Mouse (Mus musculus) cortical plate, adult 2 months (tissue): Measurements from ENCODE around the gene Fam167b. TPM values are rescaled to one million over a fixed set of nuclear protein-coding genes. Genes with fewer than 3 reads are reported as not detected.

Experiments
- H3K27ac ChIP-seq: fragments of 200-500 bp; 2 replicates; pipeline ENCODE4 v1.5.1; 2012; ENCODE audit warnings: low read length, control low read depth, inconsistent platforms; ENCODE audit not compliant: insufficient read depth
- H3K4me1 ChIP-seq: fragments of 200-500 bp; 2 replicates; pipeline ENCODE4 v1.6.1; 2011; ENCODE audit warnings: low read length; ENCODE audit not compliant: control insufficient read depth, insufficient read depth
- H3K4me3 ChIP-seq: fragments of 200-500 bp; 2 replicates; pipeline ENCODE4 v1.5.1; 2011; ENCODE audit warnings: mild to moderate bottlenecking, low read length, control low read depth; ENCODE audit not compliant: insufficient read depth
- CTCF ChIP-seq: fragments of 200-500 bp; IDR thresholded peaks from 2 replicates; pipeline ENCODE4 v1.5.1; 2011; ENCODE audit warnings: mild to moderate bottlenecking, control low read depth, low read length; ENCODE audit not compliant: insufficient read depth; ENCODE audit errors: extremely low read depth
- POLR2A ChIP-seq: fragments of 200-500 bp; IDR thresholded peaks from 2 replicates; pipeline ENCODE4 v1.6.1; 2011; ENCODE audit warnings: mild to moderate bottlenecking, low read length, control low read depth; ENCODE audit not compliant: insufficient read depth; ENCODE audit errors: extremely low read depth
- polyA plus RNA-seq: library from polyadenylated mRNA; depleted of rRNA; stranded (reverse); fragments of >200 nt; gene quantifications from 2 replicates; pipeline ENCODE4 v1.2.3, GENCODE M21; 2012

Fam167b gene
- polyA plus RNA-seq, 1 experiment: 1.2 TPM

- TF ChIP-seq CTCF (no peak), POLR2A (no peak)
- peak overlapping the region; percentile 15 for H3K4me3 ChIP-seq
- H3K4me1 ChIP-seq: peaks cover 14% of the 10 kb centered on the region
- peak overlapping the region; percentile 16; the same call in 1 of the 2 replicates for H3K27ac ChIP-seq
Measured at GRCm38 (mm10) chr4:129620419-129621282, 42.3 kb upstream of the Fam167b start.

- H3K4me1 ChIP-seq: peaks cover 8% of the 10 kb centered on the region
- peak within 1 kb of the TSS; percentile 76 for H3K27ac ChIP-seq
- peak; percentile 99 for TF ChIP-seq POLR2A
- no peak for TF ChIP-seq CTCF
- H3K4me3 ChIP-seq: peak within 1 kb of the TSS; percentile 62
Measured at GRCm38 (mm10) chr4:129618786-129619691, 40.7 kb upstream of the Fam167b start, which contains the start of gene Iqcc. Iqcc (minus strand) TSS chr4:129619099.

- TF ChIP-seq POLR2A (no peak), CTCF (no peak)
- Histone ChIP-seq H3K4me3 (peak overlapping the region; percentile 62), H3K27ac (0 out of 2 replicates have a peak overlapping the region, but pooled peaks have one; percentile 76), H3K4me1 (peaks cover 8% of the 10 kb centered on the region)
Measured at GRCm38 (mm10) chr4:129618031-129618430, 39.7 kb upstream of the Fam167b start.

- Histone ChIP-seq H3K27ac (no peak overlapping the region), H3K4me3 (no peak overlapping the region), H3K4me1 (peaks cover 4% of the 10 kb centered on the region)
- TF ChIP-seq CTCF (no peak), POLR2A (no peak)
Measured at GRCm38 (mm10) chr4:129617121-129617641, 38.8 kb upstream of the Fam167b start.

DNA sequence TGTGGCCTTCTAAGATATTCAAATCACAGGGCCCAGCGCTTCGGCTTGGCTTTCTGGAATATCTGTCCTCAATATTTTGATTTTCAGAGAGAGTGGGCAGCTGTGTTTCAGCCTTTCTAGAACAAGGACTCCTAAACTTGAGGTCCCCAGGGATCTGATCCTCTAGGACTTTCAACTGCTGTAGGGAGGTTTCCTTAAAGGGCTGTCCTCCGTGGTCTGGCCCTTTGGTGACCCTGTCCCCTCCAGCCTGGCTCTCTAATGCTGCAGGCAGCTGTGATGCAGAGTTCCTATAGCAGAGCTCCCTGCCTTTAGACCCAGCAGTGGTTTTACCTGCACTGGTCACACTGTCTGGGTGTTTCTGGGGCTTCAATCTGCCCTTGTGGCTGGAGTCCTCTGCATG is 38.3 kb upstream of the Fam167b start:
- H3K4me1 ChIP-seq: peaks cover 3% of the 10 kb centered on the region; the same call in 1 of the 2 replicates
- TF ChIP-seq CTCF (no peak), POLR2A (no peak)

DNA sequence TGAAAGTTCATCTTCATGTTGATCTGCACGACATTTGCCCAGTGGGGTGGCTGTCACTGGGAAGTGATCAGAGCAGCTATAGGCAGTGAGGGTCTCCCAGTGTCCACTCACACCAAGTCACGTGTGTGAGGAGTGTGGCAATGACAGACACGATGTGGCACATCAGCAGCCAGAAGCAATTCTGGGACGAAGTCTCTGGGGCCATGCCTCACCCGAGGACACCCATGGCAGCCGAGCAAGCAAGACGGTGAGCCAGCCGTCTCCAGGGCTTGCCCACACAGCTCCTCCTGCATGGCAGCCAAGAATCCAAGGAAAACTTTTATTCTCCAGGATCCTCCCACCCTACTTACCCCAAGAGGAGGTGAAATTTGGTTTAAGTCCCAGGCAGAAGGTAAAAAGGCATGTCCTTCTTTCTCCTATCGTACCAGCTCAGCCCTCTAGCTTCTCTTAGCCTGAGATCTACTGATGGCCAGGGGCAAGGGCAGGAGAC is 37.5 kb upstream of the Fam167b start:
- no peak overlapping the region for H3K4me3 ChIP-seq
- H3K27ac ChIP-seq: no peak overlapping the region
- TF ChIP-seq POLR2A: 0 out of 2 replicates have a peak, but pooled peaks have one; percentile 16
- TF ChIP-seq CTCF: no peak
- no peaks in the 10 kb centered on the region for H3K4me1 ChIP-seq

More for the DNA sequence above, 38.3 kb upstream of the Fam167b start:
- H3K4me3 ChIP-seq: no peak overlapping the region
- H3K27ac ChIP-seq: no peak overlapping the region

DNA sequence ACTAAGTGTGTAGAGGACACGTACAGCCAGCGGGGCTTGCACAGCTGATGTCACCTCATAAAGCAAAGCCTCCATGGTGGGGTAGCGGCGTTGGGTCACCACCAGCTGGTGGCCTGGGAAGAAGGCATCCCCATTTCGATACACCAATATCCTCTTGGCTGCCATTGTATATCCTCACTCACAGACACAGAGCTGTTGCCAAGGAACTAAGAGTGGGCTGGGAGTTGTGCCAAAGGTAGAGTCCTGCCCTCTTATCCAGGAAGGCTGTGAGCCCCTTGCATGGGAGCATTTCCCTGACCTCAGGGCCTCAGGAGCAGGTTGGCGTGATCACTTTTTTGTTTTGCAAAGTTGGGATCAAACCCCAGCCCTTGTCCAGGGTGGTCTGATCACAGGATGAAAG is 35.7 kb upstream of the Fam167b start, which contains the start of gene Dcdc2b:
Dcdc2b (minus strand) TSS at position 165 of the 400 bp plus-strand sequence.
- TF ChIP-seq CTCF: no peak
- TF ChIP-seq POLR2A: no peak
- no peak within 1 kb of the TSS for H3K4me3 ChIP-seq
- H3K4me1 ChIP-seq: 0 out of 2 replicates have a peak, but pooled peaks cover 1% of the 10 kb centered on the region
- no peak within 1 kb of the TSS for H3K27ac ChIP-seq

DNA sequence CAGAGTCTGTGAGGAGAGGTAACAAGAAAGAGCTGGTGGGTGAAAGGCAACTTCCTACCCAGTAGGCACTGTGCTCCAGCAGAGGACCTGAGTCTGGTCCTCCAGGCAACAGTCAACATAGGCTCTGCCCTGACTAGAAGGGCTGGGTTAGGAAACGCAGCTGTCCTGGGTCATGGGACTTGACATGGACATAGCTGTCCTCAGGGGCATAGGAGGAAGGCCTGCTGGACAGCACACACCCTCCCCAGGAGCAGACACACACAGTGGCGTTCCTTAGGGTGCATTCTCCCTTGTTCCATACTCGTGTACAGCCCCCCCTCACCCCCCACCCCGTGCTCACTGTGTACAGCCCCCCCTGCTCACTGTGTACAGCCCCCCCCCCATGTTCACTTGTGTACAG is 32.1 kb upstream of the Fam167b start:
- no peak for TF ChIP-seq CTCF
- TF ChIP-seq POLR2A: no peak
- Histone ChIP-seq H3K27ac (no peak overlapping the region), H3K4me3 (no peak overlapping the region), H3K4me1 (0 out of 2 replicates have a peak, but pooled peaks cover 1% of the 10 kb centered on the region)

GRCm38 (mm10) chr4:129610026-129610425 is 31.7 kb upstream of the Fam167b start:
- H3K4me1 ChIP-seq: 0 out of 2 replicates have a peak, but pooled peaks cover 1% of the 10 kb centered on the region
- H3K27ac ChIP-seq: no peak overlapping the region
- TF ChIP-seq CTCF (no peak), POLR2A (0 out of 2 replicates have a peak, but pooled peaks have one; percentile 3)
- H3K4me3 ChIP-seq: no peak overlapping the region
